Mouse (Mus musculus) embryo, embryonic 11.5 days (tissue): ENCODE measurements around the gene Smok2b.
"Not testable (repeated sequence)": the region's sequence is repeated elsewhere in the genome, so short reads cannot be mapped to it uniquely, and the experiment has no call there.

Source experiments
- DNase-seq: peaks from one replicate; pipeline ENCODE4 v3.0.0-alpha.2; 2012; ENCODE audit warnings: low read depth, low spot score

Gene Smok2b

DNA sequence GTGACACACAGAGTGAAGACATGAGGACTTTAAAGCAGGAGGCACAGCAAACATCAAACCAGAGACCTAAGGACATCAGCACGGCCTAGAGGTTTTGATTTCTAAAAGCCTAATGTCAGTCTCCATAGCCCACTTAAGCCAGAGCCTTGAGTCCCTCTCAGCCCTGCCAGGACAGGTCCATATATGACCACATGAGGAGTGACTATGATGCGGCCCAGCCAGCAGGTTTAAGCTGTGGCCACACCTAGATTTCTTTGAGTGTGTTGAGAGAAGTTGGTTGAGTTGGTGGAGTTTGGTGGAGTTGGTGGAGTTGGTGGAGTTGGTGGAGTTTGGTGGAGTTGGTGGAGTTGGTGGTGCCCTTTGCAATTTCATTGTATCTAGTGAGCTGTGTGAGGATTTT lies at the start of gene Smok2b:
TSS of gene Smok2b (plus strand) at position 301 of the 400 bp plus-strand sequence.
- not testable (repeated sequence) for DNase-seq

DNA sequence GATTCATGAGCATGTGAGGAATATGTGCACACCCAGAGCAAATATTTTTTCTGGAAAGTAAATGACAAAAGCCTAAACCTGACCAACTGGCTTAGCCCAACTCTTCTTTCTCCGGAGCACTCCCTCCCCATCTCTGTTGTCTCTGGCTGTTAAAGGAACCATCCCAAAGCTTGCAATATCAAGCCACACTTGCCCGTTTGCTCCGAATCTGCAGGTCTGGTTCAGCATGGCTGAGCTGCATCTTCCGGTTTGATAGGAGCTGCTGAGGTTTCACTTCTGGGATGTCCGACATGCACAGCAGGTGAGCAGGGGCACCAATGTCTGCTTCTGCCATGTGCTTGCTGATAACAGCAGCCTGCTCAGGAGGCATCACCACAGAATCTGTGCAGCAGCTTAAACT lies 49.6 kb upstream of the Smok2b start:
- DNase-seq, result not testable (repeated sequence)

GRCm38 (mm10) chr17:13182712-13183111 lies 47.3 kb upstream of the Smok2b start:
- not testable (repeated sequence) for DNase-seq

DNA sequence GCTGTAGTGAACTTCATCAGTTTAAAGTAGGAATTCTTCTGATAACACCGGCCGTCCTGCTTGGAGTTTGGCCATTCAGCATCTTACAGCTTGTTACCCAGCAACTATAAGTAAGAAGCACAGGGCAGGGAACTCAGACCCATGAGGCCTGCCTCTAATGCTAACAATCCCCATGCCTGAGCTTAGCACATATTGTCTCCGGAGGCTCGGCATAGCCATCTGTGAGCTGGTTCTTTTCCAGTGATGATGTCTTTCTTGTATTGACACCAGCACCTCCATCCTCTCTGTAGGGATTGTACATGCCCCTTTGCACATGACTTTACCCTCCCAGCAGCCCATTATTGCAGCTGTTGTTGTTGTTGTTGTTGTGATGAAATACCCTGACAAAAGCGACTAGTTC lies 45.5 kb upstream of the Smok2b start:
- not testable (repeated sequence) for DNase-seq

GRCm38 (mm10) chr17:13186541-13186940 lies 43.5 kb upstream of the Smok2b start:
- DNase-seq, result not testable (repeated sequence)

- not testable (repeated sequence) for DNase-seq
These were observed 42.4 kb upstream of the Smok2b start for GRCm38 (mm10) chr17:13187621-13188020.

DNA sequence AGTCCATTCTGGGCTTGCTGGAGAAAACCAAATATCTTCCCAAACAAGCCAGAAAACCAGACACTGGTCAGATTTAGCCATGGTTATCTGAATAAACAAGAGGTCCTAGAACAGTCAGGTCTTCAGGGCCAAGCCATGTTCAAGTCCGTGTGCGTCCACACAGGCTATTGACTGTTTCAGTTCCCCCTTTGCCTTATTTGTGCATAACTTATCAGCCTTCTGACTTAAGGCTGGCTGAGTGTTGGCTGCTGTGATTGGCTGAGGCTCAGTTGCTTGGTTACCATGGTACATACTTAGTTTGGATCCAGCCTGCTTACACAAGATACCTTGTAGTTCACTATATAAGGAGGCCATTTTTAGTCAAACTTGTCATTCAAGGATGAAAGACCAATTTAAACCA lies 41.2 kb upstream of the Smok2b start:
- DNase-seq, result not testable (repeated sequence)

- not testable (repeated sequence) for DNase-seq
These were observed 39.0 kb upstream of the Smok2b start for GRCm38 (mm10) chr17:13190836-13191583.

GRCm38 (mm10) chr17:13196486-13196885 lies 33.6 kb upstream of the Smok2b start:
- not testable (repeated sequence) for DNase-seq

DNA sequence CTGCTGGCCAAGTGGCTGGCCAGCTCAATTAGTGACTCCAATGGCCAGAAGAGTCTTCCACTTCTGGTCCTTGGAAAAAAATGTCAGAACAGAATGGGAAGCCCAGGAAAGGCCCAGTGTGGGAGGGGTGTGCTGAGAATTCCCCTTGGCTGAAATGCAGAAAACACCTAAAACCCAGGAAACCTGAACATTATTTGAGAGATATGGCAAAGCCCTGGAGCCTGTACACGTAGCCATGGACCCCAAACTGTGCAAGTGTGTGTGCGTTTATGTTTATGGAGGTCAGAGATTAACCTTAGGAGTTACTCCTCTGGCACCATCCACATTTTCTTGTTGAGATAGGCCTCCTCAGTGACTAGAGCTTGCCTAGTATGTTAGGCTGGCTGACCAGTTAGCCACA lies 31.2 kb upstream of the Smok2b start:
- not testable (repeated sequence) for DNase-seq

DNA sequence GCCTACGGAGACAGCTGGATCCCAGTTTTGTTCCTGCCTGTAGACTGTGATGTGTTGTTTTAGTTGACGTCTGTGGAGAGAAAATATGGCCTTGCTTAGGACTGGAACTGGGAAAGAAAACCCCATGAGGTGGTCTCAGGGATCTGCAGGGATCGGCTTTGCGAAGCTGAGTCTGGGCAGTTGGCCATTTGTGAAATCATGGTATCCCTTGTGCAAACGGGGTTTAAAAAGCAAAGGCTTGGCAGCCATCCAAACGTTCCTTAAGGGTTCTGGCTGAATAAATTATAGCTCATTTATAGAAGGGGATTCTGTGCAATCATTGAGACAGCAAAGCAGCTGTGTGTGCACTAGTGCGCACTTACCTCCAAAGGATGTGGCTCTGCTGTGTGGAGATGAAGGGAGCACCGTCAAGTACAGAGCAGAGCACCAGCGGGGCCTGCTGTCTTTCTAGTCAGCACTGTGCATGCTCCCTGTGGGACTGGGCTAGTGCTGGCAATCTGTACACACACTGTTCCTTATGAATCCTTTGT lies 30.1 kb upstream of the Smok2b start:
- not testable (repeated sequence) for DNase-seq

DNA sequence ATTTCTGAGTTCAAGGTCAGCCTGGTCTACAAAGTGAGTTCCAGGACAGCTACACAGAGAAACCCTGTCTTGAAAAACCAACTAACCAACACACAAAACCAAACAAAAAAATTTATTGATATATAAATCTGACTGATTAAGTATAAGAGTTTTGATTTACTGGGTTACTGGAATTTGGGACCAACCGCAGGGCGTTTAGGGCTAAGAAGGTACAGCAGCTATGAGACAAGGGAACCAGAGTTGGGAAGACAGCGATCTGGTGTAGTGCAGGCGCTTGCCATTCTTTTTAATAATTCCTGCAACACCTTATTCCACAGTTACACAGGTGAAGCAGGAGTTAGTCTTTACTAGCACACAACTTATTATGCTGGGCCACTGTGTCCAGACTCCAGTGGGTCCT lies 28.5 kb upstream of the Smok2b start:
- not testable (repeated sequence) for DNase-seq

DNA sequence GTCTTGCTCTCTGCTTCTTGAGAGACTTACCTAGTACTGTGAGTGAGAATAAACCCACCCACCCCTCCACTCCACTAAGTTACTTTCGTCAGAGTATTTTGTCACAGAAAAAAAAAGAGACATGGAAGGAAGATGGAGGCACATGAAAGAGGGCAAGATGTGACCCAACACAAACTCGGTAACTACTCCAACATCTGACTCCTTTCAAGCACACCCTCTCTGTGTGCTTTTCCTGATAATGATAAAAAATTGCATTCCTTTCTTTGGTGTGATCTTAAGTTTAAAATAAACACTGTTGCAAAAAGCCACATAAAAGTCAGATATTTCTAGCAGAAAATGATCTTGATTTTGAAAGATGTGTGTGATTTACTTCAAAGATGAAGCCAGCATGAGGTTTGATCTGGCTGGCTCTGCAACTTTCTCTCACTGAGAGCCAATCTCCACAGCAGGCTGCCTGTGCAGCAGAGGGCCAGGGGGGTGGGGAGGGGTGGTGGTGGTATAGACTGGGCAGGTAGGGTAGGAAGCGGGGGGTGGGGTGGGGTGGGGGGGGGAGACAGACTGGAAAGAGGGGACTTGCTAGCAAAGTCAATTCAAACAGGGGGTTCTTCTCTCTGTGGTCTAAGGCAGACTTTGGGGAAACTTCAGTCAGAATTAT lies 27.5 kb upstream of the Smok2b start:
- not testable (repeated sequence) for DNase-seq

GRCm38 (mm10) chr17:13205247-13205646 lies 24.8 kb upstream of the Smok2b start:
- not testable (repeated sequence) for DNase-seq

DNA sequence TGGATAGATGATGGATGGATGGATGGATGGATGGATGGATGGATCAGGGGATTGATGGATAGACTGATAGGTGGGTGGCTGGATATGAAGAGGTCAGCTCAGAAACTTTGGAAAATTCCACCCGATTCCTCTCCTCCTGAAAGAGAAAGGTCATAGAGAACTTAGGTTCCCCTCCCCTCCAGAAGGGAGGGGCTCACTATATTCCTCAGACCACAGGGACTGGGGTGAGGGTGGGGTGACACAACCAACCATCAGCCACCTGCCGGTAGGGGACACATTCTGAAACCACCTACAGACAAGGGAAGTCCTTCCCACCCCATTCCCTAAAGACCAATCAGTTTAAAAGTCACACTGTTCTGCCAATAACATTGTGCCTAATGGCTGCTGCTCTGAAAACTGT lies 23.6 kb upstream of the Smok2b start:
- no peak for DNase-seq

- not testable (repeated sequence) for DNase-seq
These were observed 21.6 kb upstream of the Smok2b start for GRCm38 (mm10) chr17:13208460-13208859.

DNA sequence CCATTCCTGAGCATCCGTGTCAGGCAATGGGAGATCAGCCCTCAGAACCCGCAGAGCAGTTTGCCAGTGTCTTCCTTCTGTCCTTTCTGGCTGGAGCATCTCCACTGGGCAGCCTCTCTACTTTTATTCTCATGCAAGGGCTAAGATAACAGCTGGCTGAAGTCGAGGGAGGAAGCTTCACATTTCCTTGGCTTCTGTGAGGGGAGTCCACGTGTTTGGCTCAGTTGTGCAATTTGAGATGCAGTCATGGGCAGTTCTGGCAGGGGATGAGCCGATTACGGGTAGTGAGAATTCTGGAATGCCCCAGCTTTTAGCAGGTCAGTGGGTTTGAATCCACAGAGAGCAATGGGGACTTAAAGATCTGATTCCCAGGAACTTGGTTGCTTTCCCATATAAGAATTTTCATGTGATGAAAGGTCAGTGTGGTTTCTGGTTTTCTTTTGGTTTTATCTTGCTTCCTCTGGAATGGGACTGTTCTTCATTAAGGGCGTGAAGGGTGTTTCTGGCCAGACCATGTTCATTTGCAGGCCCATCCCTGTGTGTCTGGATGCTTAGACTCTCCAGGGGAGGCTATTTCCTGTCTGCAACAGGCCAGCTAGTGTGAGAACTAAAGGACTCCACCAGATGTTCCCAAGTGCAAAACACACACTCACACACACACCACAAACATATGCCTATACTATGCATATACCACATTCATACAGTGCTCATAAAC lies 17.8 kb upstream of the Smok2b start:
- DNase-seq, result no peak

GRCm38 (mm10) chr17:13214169-13214568 lies 15.9 kb upstream of the Smok2b start:
- no peak for DNase-seq

- no peak for DNase-seq
These were observed 14.5 kb upstream of the Smok2b start for GRCm38 (mm10) chr17:13215595-13215994.

DNA sequence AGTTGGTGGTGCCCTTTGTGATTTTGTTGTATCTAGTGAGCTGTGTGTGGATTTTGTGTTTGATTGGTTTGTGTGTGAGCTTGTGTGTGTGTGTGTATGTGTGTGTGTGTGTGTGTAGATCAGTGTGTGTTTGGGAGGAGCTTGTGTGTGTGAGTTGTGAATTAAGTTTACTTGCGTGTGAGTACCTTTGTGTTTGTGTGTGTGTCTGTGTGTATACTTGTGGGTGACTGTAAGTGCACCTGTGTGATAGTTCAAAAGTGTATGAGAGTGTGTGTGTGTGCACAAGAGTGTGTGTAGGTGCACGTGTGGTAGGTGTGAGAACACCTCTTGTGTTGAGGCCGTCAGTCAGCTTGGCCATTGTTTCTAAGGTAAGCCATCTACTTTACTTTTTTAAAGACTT lies 9.2 kb upstream of the Smok2b start, which contains the start of gene Smok2a:
TSS of gene Smok2a (plus strand) at position 301 of the 400 bp plus-strand sequence.
- DNase-seq, result no peak

DNA sequence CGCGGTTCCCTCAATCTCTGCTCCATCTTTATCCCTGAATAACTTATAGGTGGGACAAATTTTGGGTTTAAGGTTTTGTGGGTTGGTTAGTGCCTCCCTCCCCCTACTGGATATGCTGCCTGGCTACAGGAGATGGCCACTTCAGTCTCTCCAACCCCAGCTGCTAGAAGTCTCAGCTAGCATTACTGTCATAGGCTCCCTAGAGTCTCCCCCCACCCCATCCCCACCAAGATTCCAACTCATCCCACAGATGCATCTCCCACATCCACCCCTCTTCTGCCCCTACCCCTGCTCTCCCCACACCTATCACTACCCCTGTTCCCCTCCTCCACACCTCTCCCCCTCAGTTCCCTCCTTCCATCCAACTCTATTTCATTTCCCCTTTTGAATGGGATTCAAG lies 8.1 kb upstream of the Smok2b start:
- not testable (repeated sequence) for DNase-seq

DNA sequence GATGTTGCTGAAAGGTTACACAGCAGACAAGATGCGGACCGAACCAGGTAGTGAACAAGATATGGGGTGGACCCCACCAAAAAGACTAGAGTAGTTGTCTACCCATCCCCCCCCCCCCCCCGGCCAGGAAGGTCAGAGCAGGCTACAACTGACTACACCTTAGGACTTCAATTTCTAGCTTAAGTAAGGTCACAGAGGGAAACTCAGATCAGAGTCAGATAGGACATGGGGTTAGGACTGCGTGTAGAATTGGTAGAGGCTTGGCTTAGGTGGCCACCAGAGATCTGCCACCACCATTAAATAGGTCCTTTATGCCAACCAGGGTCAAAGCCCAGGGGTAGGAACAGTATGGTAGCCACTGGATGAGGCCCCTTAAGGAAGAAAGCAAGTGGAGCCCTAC lies 9.4 kb downstream of the Smok2b start:
- not testable (repeated sequence) for DNase-seq
